Mouse (Mus musculus) mouse embryonic stem cell (cell line): ENCODE measurements at regions not wholly inside any gene's neighbourhood (a gene's known extent, or its start where the extent isn't known, plus 50 kb on each side); places are given as distances from the start of the nearest gene placed in this dataset.

ENCODE experiments used
- in situ Hi-C, 2 experiments: fragments of 300-500 bp; cut with MboI; formaldehyde crosslinking; loops; 1 replicate in 1 of 2; 3 replicates in 1 of 2; pipeline ENCODE4 v1.14.3; 2019 to 2020; ENCODE audit warnings: low sequenced_read_pairs in 2 of 2, low pct_unique_long_range_greater_than_20kb in 1 of 2, mixed read lengths in 1 of 2; ENCODE audit not compliant: unreplicated experiment in 1 of 2

DNA sequence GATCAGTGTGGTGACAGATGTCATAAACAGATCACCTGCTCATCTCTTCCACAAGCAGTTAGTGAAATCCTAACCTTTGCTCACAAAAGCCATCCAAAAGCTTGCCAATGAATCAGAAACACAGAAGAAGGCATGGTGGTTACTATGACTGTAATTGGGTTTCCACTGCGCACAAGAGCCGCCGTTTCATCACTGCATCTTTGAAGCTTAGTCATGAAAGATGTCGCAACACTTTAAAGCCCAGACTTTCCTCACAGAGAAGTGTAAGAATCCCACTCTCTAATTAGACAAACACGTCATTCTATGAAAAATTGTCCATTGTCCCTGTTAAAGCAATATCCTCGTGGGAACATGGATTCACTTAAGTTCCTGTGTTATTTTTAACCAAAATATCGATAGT is 76.9 kb upstream of the Tmco5 start:
- in situ Hi-C loops, result loop anchor here (25.0 kb wide), 1 partner anchor 589 kb away; no protein-coding TSS in a partner anchor

DNA sequence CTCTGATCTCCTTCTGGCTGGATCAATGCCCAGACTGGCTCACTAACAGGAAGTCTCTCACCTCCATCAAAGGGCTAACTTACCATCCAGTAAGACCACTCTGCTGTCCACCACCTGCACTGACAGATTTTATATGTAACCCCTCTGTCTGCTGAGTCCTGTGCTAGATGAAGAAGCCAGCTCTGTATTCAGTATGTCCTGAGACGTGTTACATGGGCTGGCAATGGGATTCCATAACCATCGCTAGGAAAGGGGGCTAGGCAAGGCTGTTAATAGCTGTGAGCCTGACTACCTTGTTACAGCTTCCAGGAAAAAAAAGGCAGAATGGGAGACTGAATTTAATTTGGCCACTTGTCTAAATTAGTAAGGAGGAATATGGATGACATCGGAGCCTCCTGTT is 71.3 kb upstream of the Tmco5 start:
- in situ Hi-C loops, result loop anchor here (25.0 kb wide), 1 partner anchor 595 kb away; no protein-coding TSS in a partner anchor

- in situ Hi-C loops, result loop anchor here (25.0 kb wide), 1 partner anchor 595 kb away; no protein-coding TSS in a partner anchor
These were observed 70.9 kb upstream of the Tmco5 start for GRCm38 (mm10) chr2:116807636-116808035.

- in situ Hi-C loops, result loop anchor here (25.0 kb wide), 1 partner anchor 596 kb away; no protein-coding TSS in a partner anchor
These were observed 70.4 kb upstream of the Tmco5 start for GRCm38 (mm10) chr2:116808113-116808512.

- in situ Hi-C loops, result loop anchor here (25.0 kb wide), 1 partner anchor 596 kb away; no protein-coding TSS in a partner anchor
These were observed 69.9 kb upstream of the Tmco5 start for GRCm38 (mm10) chr2:116808554-116808953.

DNA sequence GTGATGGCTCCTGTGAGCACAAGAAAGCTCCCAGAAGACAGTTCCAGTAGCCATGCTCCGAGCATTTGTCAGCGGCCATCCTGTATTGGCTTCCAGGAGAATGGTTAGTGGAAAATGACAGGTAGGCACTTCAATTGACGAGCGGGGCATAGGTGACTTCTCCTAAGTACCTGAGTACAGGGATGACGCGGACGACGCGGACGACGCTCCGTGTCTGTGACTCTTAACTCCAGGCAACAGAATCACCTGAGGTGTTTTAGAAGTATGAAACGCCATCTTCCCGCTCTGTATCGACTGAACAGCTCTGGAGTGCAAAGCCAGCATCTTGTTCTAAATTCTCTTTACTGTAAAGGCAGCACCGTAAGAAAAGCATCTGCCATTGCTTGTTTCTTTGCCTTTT is 68.4 kb upstream of the Tmco5 start:
- in situ Hi-C loops, result loop anchor here (25.0 kb wide), 1 partner anchor 598 kb away; no protein-coding TSS in a partner anchor

- in situ Hi-C loops, result loop anchor here (25.0 kb wide), 1 partner anchor 601 kb away; no protein-coding TSS in a partner anchor
These were observed 65.5 kb upstream of the Tmco5 start for GRCm38 (mm10) chr2:116812869-116813558.

DNA sequence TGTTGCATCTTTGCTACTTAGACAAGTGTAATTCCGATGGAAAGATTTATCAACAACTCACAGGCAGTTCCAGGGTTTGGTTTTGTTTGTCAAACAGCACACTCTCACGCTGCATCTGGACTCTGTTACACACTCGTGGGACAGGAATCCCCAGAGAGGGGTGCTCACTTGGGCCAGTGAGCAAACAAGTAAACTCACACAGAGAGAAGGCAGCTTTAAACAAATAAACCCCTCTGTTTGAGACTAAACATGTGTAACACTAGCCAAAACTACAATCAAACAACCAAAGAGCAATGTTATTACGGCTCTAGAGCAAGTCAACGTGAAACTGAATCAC is 65.0 kb upstream of the Tmco5 start:
- in situ Hi-C loops, result loop anchor here (25.0 kb wide), 1 partner anchor 601 kb away; no protein-coding TSS in a partner anchor

- in situ Hi-C loops, result loop anchor here (25.0 kb wide), 1 partner anchor 605 kb away; no protein-coding TSS in a partner anchor
These were observed 61.4 kb upstream of the Tmco5 start for GRCm38 (mm10) chr2:116817134-116817533.

GRCm38 (mm10) chr2:116817561-116817960 is 60.9 kb upstream of the Tmco5 start:
- in situ Hi-C loops, result loop anchor here (25.0 kb wide), 1 partner anchor 605 kb away; no protein-coding TSS in a partner anchor

DNA sequence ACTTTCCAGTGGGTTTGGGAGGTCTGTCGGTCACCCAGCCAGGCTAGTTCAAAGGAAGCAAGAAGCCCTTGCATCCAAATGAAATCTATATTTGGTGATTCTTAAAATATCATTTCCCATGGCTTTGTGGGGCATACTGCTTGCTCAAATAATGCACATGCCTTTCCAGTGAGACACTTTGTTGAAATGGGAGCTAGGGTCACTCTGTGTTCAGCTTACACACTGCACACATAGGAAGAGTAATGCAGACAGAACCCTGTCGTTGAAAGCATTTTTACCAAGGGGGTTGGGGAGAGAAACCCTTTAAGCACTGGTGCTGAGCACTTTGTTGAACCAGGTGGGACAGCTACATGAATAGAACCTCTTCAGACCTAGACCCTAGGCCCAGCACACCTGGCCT is 59.9 kb upstream of the Tmco5 start:
- in situ Hi-C loops, result loop anchor here (25.0 kb wide), 1 partner anchor 606 kb away; no protein-coding TSS in a partner anchor

DNA sequence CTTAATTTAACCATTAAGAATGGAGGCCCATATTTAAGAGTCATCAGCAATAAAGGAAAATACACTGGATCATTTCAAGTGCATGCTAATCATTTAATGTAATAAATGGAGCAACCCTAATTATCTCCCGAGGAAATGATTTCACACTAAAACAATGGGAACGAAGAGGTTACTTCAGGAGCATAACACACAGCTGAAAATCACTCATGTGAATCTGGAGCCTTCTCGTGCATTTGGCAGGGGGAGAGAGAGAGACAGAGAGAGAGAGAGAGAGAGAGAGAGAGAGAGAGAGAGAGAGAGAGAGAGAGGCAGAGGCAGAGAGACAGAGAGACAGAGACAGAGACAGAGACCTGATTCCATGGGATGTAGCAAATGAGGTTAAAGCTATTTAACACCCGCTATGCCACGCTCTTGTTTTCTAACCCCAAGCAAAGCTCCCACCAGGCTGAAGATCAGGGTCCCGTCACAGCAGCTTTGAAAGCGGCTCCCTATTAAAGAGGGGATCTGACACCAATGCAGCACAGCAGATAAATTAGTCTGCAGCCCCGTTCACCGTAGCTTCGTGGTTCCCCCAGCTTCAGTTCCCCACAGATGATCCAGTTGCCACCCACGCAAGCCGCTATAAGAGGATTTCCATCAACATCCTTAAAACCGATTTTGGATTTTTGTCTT is 59.3 kb upstream of the Tmco5 start:
- in situ Hi-C loops, result loop anchor here (25.0 kb wide), 1 partner anchor 607 kb away; no protein-coding TSS in a partner anchor

DNA sequence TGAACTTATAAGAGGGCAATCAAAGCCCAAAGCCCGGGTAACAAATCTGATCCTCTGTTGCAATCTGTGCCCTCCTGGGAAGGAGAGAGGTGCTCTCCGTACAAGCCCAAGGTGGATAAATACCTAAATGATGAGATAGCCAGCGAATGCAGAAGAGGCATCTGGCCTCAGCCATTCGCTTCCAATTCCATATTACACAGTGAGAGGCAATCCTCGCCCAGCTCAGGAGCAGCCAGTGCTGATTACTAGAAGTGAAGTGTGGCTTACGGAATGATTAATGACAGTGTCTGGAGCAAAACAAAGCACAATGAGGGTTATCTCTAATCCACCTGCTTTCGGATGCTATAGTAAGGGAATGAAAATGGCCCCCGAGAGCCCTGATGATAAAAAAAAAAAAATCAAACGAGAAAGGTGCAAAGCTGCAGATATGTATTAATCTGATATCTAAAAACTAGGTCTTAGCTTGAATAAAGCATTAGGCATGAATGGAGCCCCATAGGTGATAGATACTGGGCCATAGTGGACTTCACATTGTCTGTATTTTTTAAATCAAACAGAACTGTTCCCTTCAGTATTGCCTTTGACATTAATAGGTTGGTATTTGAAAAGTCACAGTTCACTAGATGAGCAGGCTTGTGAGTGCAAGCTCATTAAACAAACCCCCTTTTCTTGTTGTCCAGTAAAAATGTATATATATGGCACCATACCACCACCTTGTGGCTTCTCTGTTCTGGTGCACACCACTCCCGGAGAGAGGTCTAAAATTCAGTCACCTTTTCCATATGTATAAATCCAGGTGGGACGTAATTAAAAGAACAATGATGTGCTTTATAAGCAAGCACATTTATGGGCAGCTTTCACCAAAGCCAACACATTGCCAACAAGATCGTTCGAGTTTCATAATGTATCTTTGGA is 57.4 kb upstream of the Tmco5 start:
- in situ Hi-C loops, result loop anchor here (25.0 kb wide), 1 partner anchor 609 kb away; no protein-coding TSS in a partner anchor
